Mouse (Mus musculus) liver, embryonic 16.5 days (tissue): Measurements from ENCODE around the gene Wscd1. TPM values are rescaled to one million over a fixed set of nuclear protein-coding genes. Genes with fewer than 3 reads are reported as not detected.
"Not testable (repeated sequence)": the region's sequence is repeated elsewhere in the genome, so short reads cannot be mapped to it uniquely, and the experiment has no call there.

Experiments
- ATAC-seq: fragments of 200-750 bp; cut with Nextera tagmentation; 2 replicates; pipeline ENCODE4 v1.8.0; 2017; ENCODE audit warnings: low read depth, mild to moderate bottlenecking, moderate number of reproducible peaks, moderate library complexity
- H3K27ac ChIP-seq: fragments of 300-500 bp; sonication (generic); 2 replicates; pipeline ENCODE4 v1.5.1; 2014; ENCODE audit warnings: mild to moderate bottlenecking, low read length
- H3K27me3 ChIP-seq: fragments of 300-500 bp; sonication (generic); 2 replicates; pipeline ENCODE4 v1.6.1; 2014; ENCODE audit warnings: low read depth, low read length, mixed read lengths; ENCODE audit not compliant: control insufficient read depth, insufficient read depth
- H3K36me3 ChIP-seq: fragments of 300-500 bp; sonication (generic); 2 replicates; pipeline ENCODE4 v1.6.1; 2014; ENCODE audit warnings: mild to moderate bottlenecking; ENCODE audit not compliant: control insufficient read depth, insufficient read depth
- H3K4me1 ChIP-seq: fragments of 300-500 bp; sonication (generic); 2 replicates; pipeline ENCODE4 v1.6.1; 2014; ENCODE audit warnings: low read depth, low read length, mixed read lengths; ENCODE audit not compliant: control insufficient read depth
- H3K4me2 ChIP-seq: fragments of 300-500 bp; sonication (generic); 2 replicates; pipeline ENCODE4 v1.6.1; 2014; ENCODE audit warnings: low read depth, low read length, mixed read lengths
- H3K4me3 ChIP-seq: fragments of 300-500 bp; sonication (generic); 2 replicates; pipeline ENCODE4 v1.5.1; 2014; ENCODE audit warnings: low read depth, mild to moderate bottlenecking, low read length
- H3K9ac ChIP-seq: fragments of 300-500 bp; sonication (generic); 2 replicates; pipeline ENCODE4 v1.6.1; 2014; ENCODE audit warnings: low read depth, low read length
- H3K9me3 ChIP-seq: fragments of 300-500 bp; sonication (generic); replicated peaks from 2 replicates; pipeline ENCODE4 v1.6.1; 2016; ENCODE audit warnings: low read length; ENCODE audit not compliant: control insufficient read depth
- WGBS: fragments of 180-500 bp; shearing (Covaris S2); extraction: QIAGEN DNeasy Blood & Tissue Kit; methylation state at CpG from one replicate; pipeline ENCODE4 v1.1.7; 2014; ENCODE audit not compliant: insufficient replicate concordance; 5-methylcytosine and 5-hydroxymethylcytosine counted together
- polyA plus RNA-seq: library from polyadenylated mRNA; unstranded; fragments of >200 nt; fragmentation: Nextera tagmentation; extraction: Ambion mirVana; gene quantifications from 2 replicates; pipeline ENCODE4 v1.2.1, GENCODE M21; 2015

Wscd1 gene
- polyA plus RNA-seq, 1 experiment from 2014 or later, result 0.25 TPM

DNA sequence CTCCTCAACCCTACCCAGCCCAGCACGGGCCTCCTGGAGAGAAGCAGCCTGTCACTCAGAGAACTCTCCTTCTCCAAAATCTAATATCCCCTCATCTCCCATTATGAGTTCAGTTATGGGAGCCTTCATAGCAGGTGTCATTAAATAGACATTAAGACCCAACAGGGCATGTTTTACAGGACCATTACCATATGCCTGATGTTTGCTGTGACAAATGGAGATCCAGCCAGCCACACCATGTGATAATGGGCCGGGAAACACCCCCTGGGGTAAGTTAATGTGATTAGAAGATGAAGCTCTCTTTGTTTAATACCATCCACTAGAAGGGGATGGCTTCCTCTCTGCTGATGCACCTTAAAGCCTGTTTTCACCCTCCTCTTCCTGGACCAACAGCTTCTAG lies 62.1 kb downstream of the Wscd1 start:
- Histone ChIP-seq H3K27me3 (no peaks in the 10 kb centered on the region), H3K4me2 (no peak overlapping the region), H3K27ac (no peak overlapping the region), H3K4me1 (no peaks in the 10 kb centered on the region), H3K9ac (no peak overlapping the region), H3K4me3 (no peak overlapping the region), H3K9me3 (no peaks in the 10 kb centered on the region), H3K36me3 (no peaks in the 10 kb centered on the region)
- no peak for ATAC-seq
- WGBS, result 40% methylated on average over 2 of the region's 2 CpGs

DNA sequence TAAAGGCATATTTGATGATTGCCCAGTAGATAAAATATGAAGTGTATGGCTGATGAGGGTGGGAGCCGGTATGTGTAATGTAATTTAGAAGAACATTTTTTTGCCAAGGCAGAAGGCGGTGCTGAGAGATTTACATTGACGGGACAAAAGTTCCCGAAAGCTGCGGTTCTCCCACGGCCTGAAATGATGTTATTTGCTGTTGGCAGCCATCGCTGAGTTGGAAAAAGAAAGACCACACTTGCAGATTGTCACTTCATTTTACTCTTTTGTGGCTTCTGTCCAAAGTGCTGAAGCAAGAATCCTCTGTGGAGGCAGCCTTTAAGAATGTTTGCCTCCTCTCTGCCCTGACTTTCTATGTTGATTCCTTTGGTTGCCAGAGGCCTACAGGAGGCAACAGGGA lies 63.2 kb downstream of the Wscd1 start:
- Histone ChIP-seq H3K9me3 (no peaks in the 10 kb centered on the region), H3K27ac (no peak overlapping the region), H3K4me3 (no peak overlapping the region), H3K4me1 (no peaks in the 10 kb centered on the region), H3K4me2 (no peak overlapping the region), H3K9ac (no peak overlapping the region), H3K36me3 (no peaks in the 10 kb centered on the region), H3K27me3 (no peaks in the 10 kb centered on the region)
- WGBS, result 79% methylated on average over 7 of the region's 7 CpGs
- no peak for ATAC-seq

DNA sequence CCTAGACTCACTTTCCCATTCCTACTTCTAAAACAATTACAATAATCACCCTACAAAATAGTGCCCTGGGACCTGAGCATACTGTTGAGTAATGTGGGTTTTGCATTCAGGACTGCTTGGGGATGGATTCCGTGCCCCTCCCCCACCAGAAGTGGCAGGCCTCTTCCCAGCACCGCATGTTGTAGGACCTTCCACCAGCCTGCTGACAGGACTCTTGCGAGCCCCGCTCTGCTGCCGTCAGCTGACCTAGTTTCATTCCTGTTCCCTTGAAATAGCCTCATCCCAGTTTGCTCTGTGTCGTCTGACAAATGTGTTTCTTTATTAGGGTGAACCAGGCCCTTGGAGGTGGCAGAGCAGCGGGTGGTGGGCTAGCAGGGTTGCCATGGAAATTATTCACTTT lies 64.8 kb downstream of the Wscd1 start:
- Histone ChIP-seq H3K27ac (no peak overlapping the region), H3K27me3 (no peaks in the 10 kb centered on the region), H3K4me1 (no peaks in the 10 kb centered on the region), H3K36me3 (no peaks in the 10 kb centered on the region), H3K9ac (no peak overlapping the region), H3K4me3 (no peak overlapping the region), H3K4me2 (no peak overlapping the region), H3K9me3 (no peaks in the 10 kb centered on the region)
- WGBS, result 54% methylated on average over 7 of the region's 7 CpGs
- ATAC-seq, result no peak

DNA sequence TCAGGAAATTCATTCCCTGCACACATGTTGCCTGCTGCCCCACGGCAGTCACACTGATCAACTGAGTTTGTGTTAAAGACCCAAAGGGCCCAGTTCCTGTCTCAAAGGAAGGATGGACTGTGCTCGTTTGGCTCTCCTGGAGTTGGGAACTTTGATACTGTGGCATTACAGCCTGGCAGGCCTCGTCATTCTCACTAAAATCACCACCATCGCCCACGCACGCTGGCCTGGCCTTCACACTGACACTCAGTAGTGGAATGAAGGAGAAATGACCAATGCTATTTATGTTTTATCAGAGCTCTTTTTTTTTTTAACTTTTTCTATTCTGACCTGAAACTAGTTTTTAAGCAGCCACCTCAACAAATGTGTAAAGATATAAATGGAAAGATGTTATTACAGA lies 65.6 kb downstream of the Wscd1 start:
- no peak overlapping the region for H3K4me3 ChIP-seq
- no peaks in the 10 kb centered on the region for H3K4me1 ChIP-seq
- H3K36me3 ChIP-seq, result no peaks in the 10 kb centered on the region
- no peaks in the 10 kb centered on the region for H3K27me3 ChIP-seq
- ATAC-seq, result no peak
- H3K4me2 ChIP-seq, result no peak overlapping the region
- H3K27ac ChIP-seq, result no peak overlapping the region
- WGBS, result 69% methylated on average over 6 of the region's 6 CpGs
- no peak overlapping the region for H3K9ac ChIP-seq
- no peaks in the 10 kb centered on the region for H3K9me3 ChIP-seq

DNA sequence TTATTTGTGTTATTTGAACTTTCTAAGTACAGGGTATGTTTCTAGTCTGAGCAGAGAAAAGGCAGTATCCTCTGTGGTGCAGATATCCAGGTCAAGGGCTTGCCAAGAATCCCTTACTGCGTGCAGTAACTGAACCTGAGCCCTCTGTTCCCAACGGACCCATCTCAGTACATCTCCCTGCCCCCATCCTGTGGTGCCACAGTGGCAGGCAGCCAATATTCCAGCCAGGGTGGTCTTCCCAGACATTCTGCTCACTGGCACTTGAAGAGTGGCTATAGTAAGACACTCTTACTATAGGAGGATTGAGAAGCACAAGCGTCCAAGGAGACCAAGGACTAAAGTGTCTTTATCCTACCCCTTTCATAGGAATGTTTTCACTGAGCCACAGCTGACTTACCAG lies 67.2 kb downstream of the Wscd1 start:
- 64% methylated on average over 3 of the region's 3 CpGs for WGBS
- no peak overlapping the region for H3K9ac ChIP-seq

DNA sequence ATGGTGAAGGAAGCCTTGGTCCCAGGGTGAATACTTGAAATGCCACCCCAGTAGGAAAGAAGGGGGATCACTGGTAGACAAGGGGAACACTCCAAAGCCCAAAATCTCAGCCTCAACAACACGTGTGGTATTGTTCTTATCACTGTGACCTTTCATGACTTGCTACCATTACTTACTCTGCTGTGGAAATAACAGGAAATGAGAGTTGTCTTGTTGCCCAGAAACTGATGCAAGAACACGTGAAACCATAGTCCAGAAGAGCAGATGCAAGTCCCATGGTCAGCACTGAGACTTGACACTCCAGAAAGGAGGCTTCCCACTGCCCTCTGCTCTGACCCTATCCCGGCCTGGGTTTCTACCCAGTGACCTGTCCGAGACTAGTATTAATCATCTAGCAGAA lies 67.6 kb downstream of the Wscd1 start:
- WGBS, result 30% methylated on average over 4 of the region's 4 CpGs
- Histone ChIP-seq H3K4me1 (no peaks in the 10 kb centered on the region), H3K27me3 (no peaks in the 10 kb centered on the region)

More for the DNA sequence above, 67.2 kb downstream of the Wscd1 start:
- Histone ChIP-seq H3K4me2 (no peak overlapping the region), H3K27me3 (no peaks in the 10 kb centered on the region), H3K9me3 (no peaks in the 10 kb centered on the region), H3K4me1 (no peaks in the 10 kb centered on the region), H3K4me3 (no peak overlapping the region), H3K36me3 (no peaks in the 10 kb centered on the region), H3K27ac (no peak overlapping the region)
- ATAC-seq, result no peak

DNA sequence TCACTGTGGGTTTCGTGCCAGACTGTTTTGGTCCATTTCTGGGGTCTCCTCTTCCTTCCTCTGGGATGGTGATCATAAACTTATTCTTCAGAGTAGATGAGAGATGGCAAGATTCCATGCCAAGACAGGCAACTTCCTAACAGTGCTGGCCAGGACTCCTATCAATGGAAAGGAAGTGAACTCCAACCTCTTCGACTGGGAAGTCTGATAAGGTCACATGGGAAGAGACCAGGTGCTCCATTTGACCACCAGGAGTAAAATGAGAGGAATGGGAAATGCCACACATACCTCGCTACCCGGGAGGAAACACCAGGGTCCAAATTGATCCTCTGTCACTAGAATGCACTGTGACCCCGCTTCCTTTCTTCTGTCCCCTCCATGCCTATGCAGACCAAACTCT lies 68.4 kb downstream of the Wscd1 start:
- no peaks in the 10 kb centered on the region for H3K36me3 ChIP-seq
- H3K4me3 ChIP-seq, result no peak overlapping the region
- H3K4me2 ChIP-seq, result no peak overlapping the region
- no peak overlapping the region for H3K9ac ChIP-seq
- no peaks in the 10 kb centered on the region for H3K9me3 ChIP-seq
- ATAC-seq, result no peak
- H3K27ac ChIP-seq, result no peak overlapping the region
- H3K4me1 ChIP-seq, result no peaks in the 10 kb centered on the region
- 22% methylated on average over 5 of the region's 5 CpGs for WGBS
- H3K27me3 ChIP-seq, result no peaks in the 10 kb centered on the region

More for the DNA sequence above, 67.6 kb downstream of the Wscd1 start:
- H3K27ac ChIP-seq, result no peak overlapping the region
- no peaks in the 10 kb centered on the region for H3K9me3 ChIP-seq
- no peak overlapping the region for H3K9ac ChIP-seq
- H3K4me2 ChIP-seq, result no peak overlapping the region
- H3K4me3 ChIP-seq, result no peak overlapping the region
- H3K36me3 ChIP-seq, result no peaks in the 10 kb centered on the region
- no peak for ATAC-seq

DNA sequence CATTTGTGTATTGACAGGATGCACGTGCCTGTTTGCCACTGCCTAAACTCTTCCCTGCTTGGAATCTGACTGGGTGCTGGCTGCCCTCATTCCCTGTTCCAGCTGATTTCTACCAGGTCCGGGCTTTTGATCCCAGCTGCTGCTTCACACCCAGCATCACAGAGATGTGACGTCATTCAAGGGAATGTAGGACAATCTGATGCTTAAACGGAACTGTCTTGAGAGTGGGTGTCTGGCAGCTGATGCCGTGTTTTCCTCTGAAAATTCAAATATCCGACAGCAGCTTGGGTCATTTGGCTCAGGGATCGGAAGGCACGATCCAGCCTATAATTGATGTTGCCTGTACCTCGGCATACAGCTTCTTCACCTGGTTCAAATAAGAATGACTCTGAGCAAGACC lies 70.2 kb downstream of the Wscd1 start:
- no peaks in the 10 kb centered on the region for H3K4me1 ChIP-seq
- no peaks in the 10 kb centered on the region for H3K27me3 ChIP-seq
- H3K4me3 ChIP-seq, result no peak overlapping the region
- H3K4me2 ChIP-seq, result no peak overlapping the region
- no peaks in the 10 kb centered on the region for H3K36me3 ChIP-seq
- no peaks in the 10 kb centered on the region for H3K9me3 ChIP-seq
- no peak overlapping the region for H3K27ac ChIP-seq
- ATAC-seq, result no peak
- H3K9ac ChIP-seq, result no peak overlapping the region
- WGBS, result 64% methylated on average over 9 of the region's 9 CpGs

DNA sequence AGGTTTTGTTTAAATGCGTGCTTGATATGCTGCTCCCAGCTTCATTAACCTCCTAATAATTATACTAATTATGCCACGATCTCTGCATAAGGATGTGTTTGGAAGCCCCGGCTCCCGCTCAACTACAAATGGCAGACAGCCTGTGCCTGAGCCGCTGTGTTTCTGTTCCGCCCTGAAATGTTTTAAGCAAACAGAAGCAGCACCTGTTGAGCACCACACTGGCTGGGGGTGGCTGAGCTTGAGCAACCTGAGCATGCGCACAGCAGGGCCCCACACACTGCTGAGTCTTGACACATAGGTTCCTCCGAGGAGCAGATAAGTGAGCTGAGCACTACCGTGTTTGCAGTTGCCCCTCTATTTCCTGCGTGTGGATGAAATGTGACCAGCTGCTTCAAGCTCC lies 71.1 kb downstream of the Wscd1 start:
- Histone ChIP-seq H3K9ac (no peak overlapping the region), H3K4me2 (no peak overlapping the region), H3K36me3 (no peaks in the 10 kb centered on the region), H3K9me3 (no peaks in the 10 kb centered on the region), H3K4me1 (no peaks in the 10 kb centered on the region), H3K4me3 (no peak overlapping the region), H3K27me3 (no peaks in the 10 kb centered on the region), H3K27ac (no peak overlapping the region)
- 42% methylated on average over 10 of the region's 10 CpGs for WGBS
- ATAC-seq, result no peak

DNA sequence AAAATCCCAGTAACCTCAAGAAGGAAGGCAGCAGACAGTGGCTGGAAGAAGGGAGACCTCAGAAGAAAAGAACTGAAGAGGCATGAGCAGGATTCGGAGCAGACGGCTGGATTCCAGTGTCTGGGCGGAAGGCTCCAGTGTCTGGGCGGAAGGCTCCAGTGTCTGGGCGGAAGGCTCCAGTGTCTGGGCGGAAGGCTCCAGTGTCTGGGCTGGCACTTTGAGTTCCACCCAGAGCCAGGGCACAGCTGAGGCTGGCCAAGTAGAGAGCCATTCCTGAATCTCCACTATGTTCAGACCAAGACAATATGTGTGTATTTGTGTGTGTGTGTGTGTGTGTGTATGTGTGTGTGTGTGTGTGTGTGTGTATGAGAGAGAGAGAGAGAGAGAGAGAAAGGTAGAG lies 71.8 kb downstream of the Wscd1 start:
- ATAC-seq, H3K9me3 ChIP-seq, H3K27me3 ChIP-seq, H3K4me3 ChIP-seq, H3K4me2 ChIP-seq, H3K36me3 ChIP-seq, H3K4me1 ChIP-seq, H3K9ac ChIP-seq, H3K27ac ChIP-seq: not testable (repeated sequence)
- 66% methylated on average over 6 of the region's 6 CpGs for WGBS
